Mouse (Mus musculus): ENCODE results near the gene Gm5965. TPM values are rescaled to one million over a fixed set of nuclear protein-coding genes. Genes with fewer than 3 reads are reported as not detected.
"Not testable (repeated sequence)": the region's sequence is repeated elsewhere in the genome, so short reads cannot be mapped to it uniquely, and the experiment has no call there.

Gm5965 gene
- total RNA-seq (2021): not detected
- long read RNA-seq, experiment 1: 0 reads
- long read RNA-seq, experiment 2: 0 reads

DNA sequence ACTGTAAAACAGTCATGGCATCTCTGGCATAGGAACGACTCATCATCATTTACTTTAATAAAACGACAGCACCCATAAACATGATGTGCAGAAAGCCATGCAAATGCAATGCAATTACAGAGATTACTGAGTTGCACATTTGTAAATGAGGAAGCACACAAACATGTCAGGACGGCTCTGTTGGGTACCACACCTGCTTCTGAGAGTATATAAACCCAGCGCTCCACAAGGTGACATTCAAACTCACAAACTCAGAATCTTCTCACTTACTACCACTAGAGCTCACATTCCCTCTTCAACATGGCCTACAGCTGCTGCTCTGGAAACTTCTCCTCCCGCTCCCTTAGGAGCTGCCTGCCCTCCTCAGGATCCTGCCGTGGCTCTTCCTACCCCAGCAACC, at the start of gene Gm5965:
Gm5965 (plus strand) TSS at position 301 of the 400 bp plus-strand sequence.
- DNase-seq: no peak
- intact Hi-C loops (cut with DNase I; ENCODE audit: low total_unique reads): no loop called here

DNA sequence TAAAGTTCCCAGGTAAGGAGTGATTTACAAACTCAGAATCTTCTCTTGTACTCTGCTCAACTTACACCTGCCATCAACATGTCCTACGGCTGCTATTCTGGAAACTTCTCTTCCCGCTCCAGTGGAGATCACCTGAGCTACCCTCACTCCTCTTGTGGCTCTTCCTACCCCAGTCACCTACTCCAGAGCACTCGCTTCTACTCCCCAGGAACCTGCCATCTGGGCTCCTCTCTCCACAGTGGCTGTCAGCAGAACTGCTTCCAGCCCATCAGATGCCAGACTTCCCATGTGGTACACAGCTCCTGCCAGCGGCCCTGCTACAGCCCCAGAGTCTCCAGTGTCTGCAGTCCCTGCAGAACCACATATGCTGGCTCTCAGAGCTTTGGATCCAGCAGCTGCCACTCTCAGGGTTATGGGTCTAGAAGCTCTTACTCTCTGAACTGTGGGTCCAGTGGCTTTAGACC, 48.9 kb upstream of the Gm5965 start, which contains the start of gene Krtap13-1:
Krtap13-1 (plus strand) TSS at position 51 of the 464 bp plus-strand sequence.
- DNase-seq: peak; percentile 59
- intact Hi-C loops (cut with DNase I; ENCODE audit: low total_unique reads): no loop called here

GRCm38 (mm10) chr16:88735391-88735790, 42.3 kb upstream of the Gm5965 start:
- intact Hi-C loops (cut with DNase I; ENCODE audit: low total_unique reads): no loop called here
- DNase-seq: no peak

DNA sequence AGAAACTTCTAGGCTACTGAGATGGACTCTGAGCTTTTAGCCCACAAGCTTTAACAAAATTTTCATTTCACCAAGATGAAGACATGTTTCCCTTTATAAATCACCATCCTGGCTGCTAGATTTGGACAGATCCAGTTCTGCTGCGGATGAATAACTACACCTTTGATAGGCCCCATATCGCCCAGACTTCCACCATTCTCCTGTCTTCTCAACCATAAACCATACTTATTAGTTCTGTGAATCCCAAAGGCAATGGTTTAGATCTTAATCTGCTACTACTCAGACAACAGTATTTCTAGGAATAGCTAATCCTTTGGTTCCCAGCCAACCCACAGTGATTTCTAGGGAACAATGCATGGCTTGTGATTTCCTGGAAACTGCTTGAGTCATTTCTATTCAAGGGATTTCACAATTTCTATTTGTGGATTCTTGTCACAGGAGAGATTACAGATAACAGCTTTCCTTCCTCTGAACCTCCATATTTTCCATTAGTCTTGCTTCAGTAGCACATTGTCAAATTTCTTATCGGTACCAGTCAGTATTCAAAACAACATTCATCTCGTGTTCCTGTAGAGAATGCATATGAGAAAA, 32.9 kb upstream of the Gm5965 start:
- no peak for DNase-seq
- intact Hi-C loops (cut with DNase I; ENCODE audit: low total_unique reads): no loop called here

- intact Hi-C loops (cut with DNase I; ENCODE audit: low total_unique reads): no loop called here
- no peak for DNase-seq
Measured at GRCm38 (mm10) chr16:88747943-88748342, 29.8 kb upstream of the Gm5965 start.

- DNase-seq; intact Hi-C loops (cut with DNase I; ENCODE audit: low total_unique reads): not testable (repeated sequence)
Measured at GRCm38 (mm10) chr16:88751535-88751934, 26.2 kb upstream of the Gm5965 start, which contains the start of gene Krtap13. Krtap13 (minus strand) TSS chr16:88751635.

DNA sequence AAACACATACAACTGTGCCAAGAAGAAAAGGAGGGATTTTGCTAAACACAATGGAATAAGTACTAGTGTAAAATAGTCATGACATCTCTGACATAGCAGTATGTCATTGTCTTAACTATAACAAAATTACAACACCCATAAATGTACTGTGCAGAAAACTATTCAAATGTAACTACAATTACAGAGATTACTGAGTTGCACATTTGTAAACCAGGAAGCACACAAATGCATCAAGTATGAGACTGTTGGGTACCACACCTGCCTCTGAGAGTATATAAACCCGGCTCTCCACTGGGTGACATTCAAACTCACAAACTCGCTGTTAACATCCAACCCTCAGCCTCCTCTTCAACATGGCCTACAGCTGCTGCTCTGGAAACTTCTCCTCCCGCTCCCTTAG, 19.1 kb upstream of the Gm5965 start, which contains the start of gene 2310034C09Rik:
2310034C09Rik (plus strand) TSS at position 301 of the 400 bp plus-strand sequence.
- DNase-seq; intact Hi-C loops (cut with DNase I; ENCODE audit: low total_unique reads): not testable (repeated sequence)

DNA sequence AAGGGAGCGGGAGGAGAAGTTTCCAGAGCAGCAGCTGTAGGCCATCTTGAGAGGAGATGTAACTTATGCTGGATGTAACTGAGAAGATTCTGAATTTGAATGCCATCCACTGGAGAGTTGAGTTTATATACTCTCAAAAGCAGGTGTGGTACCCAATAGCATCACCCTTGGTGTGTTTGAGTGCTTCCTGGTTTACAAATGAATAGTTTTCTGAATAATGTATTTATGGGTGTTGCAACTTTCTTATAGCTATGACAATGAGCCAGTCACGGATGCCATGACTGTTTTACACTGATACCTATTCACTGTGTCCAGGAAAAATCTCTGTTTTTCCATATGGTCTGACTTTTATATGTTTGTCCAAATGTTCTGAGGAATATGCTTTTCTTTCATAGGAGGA, 3.6 kb upstream of the Gm5965 start, which contains the start of gene 2310057N15Rik:
2310057N15Rik (minus strand) TSS at position 101 of the 400 bp plus-strand sequence.
- intact Hi-C loops (cut with DNase I; ENCODE audit: low total_unique reads): no loop called here
- DNase-seq: no peak

DNA sequence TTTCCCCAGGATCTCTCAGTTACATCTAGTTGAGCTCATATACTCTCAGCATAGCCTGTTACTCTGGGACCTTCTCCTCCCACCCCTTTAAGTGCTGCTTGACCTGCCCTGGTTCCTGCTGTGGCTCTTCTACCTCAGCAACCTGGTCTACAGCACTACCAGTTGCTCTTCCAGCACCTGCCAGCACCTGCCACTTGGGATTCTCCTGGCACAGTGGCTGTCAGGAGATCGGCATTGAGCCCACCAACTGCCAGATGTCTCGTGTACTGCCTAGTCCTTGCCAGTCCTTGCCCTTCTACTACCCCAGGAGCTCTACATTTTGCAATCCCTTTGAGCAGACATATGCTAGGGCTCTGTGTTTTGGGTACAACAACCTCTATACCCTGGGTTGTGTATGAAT, 9.1 kb downstream of the Gm5965 start:
- intact Hi-C loops (cut with DNase I; ENCODE audit: low total_unique reads): no loop called here
- DNase-seq: no peak

DNA sequence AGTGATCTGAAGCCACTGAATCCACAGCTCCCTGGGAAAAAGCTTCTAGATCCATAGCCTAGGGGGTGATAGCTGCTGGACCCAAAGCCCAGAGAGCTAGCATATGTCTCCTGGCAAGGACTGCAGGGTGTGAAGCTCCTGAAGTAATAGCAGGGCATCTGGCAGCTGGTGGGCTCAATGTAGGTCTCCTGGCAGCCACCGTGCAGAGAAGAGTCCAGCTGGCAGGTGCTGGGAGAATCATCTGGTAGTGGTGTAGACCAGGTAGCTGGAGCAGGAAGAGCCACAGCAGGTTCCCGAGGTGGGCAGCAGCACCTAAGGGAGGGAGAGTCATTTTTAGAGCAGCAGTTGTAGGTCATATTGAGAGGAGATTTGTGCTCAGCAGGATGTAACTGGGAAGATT, 34.1 kb downstream of the Gm5965 start, which contains the start of gene Gm20741:
Gm20741 (minus strand) TSS at position 394 of the 400 bp plus-strand sequence.
- DNase-seq: no peak
- intact Hi-C loops (cut with DNase I; ENCODE audit: low total_unique reads): no loop called here

DNA sequence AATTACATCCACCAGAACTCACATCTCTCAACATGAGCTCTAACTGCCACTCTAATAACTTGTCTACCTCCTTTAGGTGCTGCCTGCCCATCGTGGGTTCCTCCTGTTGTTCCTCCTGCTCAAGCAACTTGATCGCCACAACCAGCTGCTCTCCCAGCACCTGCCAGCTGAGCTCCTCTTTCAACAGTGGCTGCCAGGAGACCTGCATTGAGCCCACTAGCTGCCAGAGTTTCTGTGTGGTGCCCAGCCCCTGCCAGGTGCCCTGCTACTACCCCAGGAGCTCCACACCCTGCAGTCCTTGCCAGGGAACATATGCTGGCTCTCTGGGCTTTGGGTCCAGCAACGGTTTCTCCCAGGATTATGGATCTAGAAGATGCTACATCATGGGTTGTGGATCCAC, 42.4 kb downstream of the Gm5965 start, which contains the start of gene Krtap15:
Krtap15 (plus strand) TSS at position 150 of the 400 bp plus-strand sequence.
- intact Hi-C loops (cut with DNase I; ENCODE audit: low total_unique reads): no loop called here

GRCm38 (mm10) chr16:88823736-88824135, 46.0 kb downstream of the Gm5965 start:
- no peak for DNase-seq
- intact Hi-C loops (cut with DNase I; ENCODE audit: low total_unique reads): no loop called here

More for the DNA sequence above, 42.4 kb downstream of the Gm5965 start, which contains the start of gene Krtap15:
- peak; percentile 45 for DNase-seq

DNA sequence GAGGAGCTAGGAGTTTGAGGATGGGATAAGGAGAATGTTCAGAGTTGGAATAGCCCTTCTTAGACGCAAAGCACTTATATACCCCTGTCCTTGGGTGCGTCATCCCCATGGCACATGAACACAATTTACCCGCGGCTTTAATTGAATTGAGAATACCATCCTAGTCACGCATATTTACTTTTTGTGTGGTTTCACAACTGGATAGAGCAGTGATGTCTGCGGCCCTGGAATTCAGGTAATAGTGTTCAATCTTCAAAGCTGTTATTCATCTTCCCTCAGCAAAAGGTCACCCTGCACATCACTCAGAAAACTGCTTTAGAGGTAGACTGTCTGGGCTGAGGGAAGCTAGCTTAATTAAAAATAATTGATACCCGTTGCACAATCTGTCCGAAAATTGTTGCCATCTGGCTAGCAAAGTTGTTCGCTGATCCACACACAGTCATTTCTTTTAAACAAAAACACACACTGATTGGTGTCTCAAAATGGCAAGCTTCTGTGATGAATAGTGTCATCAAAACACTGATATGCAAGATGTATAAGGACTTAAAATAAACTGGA, 48.5 kb downstream of the Gm5965 start, which contains the start of gene Krtap14:
Krtap14 (minus strand) TSS at position 51 of the 558 bp plus-strand sequence.
- intact Hi-C loops (cut with DNase I; ENCODE audit: low total_unique reads): loop anchor here (5.0 kb wide), 1 partner anchor 169 kb away; no protein-coding TSS in a partner anchor

GRCm38 (mm10) chr16:88826978-88827377, 49.3 kb downstream of the Gm5965 start:
- intact Hi-C loops (cut with DNase I; ENCODE audit: low total_unique reads): loop anchor here (5.0 kb wide), 1 partner anchor 170 kb away; no protein-coding TSS in a partner anchor

More for the DNA sequence above, 48.5 kb downstream of the Gm5965 start, which contains the start of gene Krtap14:
- no peak for DNase-seq

More at GRCm38 (mm10) chr16:88826978-88827377, 49.3 kb downstream of the Gm5965 start:
- no peak for DNase-seq

Other genes with a start within 250 kb of the Gm5965 start
- gene Cldn8, start 214.7 kb upstream of the Gm5965 start, total RNA-seq (2021): not detected
- gene Krtap24-1, start 165.6 kb upstream of the Gm5965 start, total RNA-seq (2021): not detected
- gene 2310079G19Rik, start 150.2 kb upstream of the Gm5965 start, total RNA-seq (2021): not detected
- gene Krtap26-1, start 130.1 kb upstream of the Gm5965 start, total RNA-seq (2021): not detected
- not detected for gene Krtap27-1, start 106.2 kb upstream of the Gm5965 start, total RNA-seq (2021)
- not detected for gene 2310061N02Rik, start 69.9 kb upstream of the Gm5965 start, total RNA-seq (2021)
- not detected for gene Krtap13-1, start 49.0 kb upstream of the Gm5965 start, total RNA-seq (2021)
- not detected for gene Krtap13, start 26.3 kb upstream of the Gm5965 start, total RNA-seq (2021)
- gene 2310034C09Rik, start 19.0 kb upstream of the Gm5965 start, total RNA-seq (2021): not detected
- gene 2310057N15Rik, start 3.7 kb upstream of the Gm5965 start, total RNA-seq (2021): not detected
- not detected for gene Gm20741, start 34.3 kb downstream of the Gm5965 start, total RNA-seq (2021)
- not detected for gene Krtap15, start 42.3 kb downstream of the Gm5965 start, total RNA-seq (2021)
- not detected for gene Krtap14, start 48.2 kb downstream of the Gm5965 start, total RNA-seq (2021)
- gene Krtap19-1, start 91.5 kb downstream of the Gm5965 start, total RNA-seq (2021): not detected
- not detected for gene Krtap19-2, start 96.4 kb downstream of the Gm5965 start, total RNA-seq (2021)
- not detected for gene Krtap19-3, start 100.1 kb downstream of the Gm5965 start, total RNA-seq (2021)
- gene Krtap19-4, start 107.2 kb downstream of the Gm5965 start, total RNA-seq (2021): not detected
- not detected for gene Krtap19-5, start 118.6 kb downstream of the Gm5965 start, total RNA-seq (2021)
- gene Krtap19-9b, start 154.4 kb downstream of the Gm5965 start, total RNA-seq (2021): not detected
- gene Krtap16-3, start 185.0 kb downstream of the Gm5965 start, total RNA-seq (2021): not detected
- gene Krtap22-2, start 232.9 kb downstream of the Gm5965 start, total RNA-seq (2021): not detected
- not detected for gene Gm10229, start 237.4 kb downstream of the Gm5965 start, total RNA-seq (2021)

Measured in gastrocnemius, postnatal 14 days (tissue).